Mouse (Mus musculus) midbrain, embryonic 12.5 days (tissue): ENCODE results near the gene Phactr2. TPM values are rescaled to one million over a fixed set of nuclear protein-coding genes. Genes with fewer than 3 reads are reported as not detected.
A peak's percentile ranks its signal among the peaks of the same experiment; 100 is the strongest.
"Not testable (repeated sequence)": the region's sequence is repeated elsewhere in the genome, so short reads cannot be mapped to it uniquely, and the experiment has no call there.

Source experiments
- ATAC-seq: fragments of 200-750 bp; cut with Nextera tagmentation; 2 replicates; pipeline ENCODE4 v1.8.0; 2017; ENCODE audit warnings: low read depth, moderate TSS enrichment, moderate library complexity; ENCODE audit not compliant: low FRiP score
- H3K27ac ChIP-seq: fragments of 300-500 bp; sonication (generic); replicated peaks from 2 replicates; pipeline ENCODE4 v1.5.1; 2016; ENCODE audit warnings: mild to moderate bottlenecking
- H3K27me3 ChIP-seq: fragments of 300-500 bp; sonication (generic); 2 replicates; pipeline ENCODE4 v1.6.1; 2016; ENCODE audit warnings: mild to moderate bottlenecking
- H3K36me3 ChIP-seq: fragments of 300-500 bp; sonication (generic); 2 replicates; pipeline ENCODE4 v1.6.1; 2016
- H3K4me1 ChIP-seq: fragments of 300-500 bp; sonication (generic); 2 replicates; pipeline ENCODE4 v1.6.1; 2016
- H3K4me2 ChIP-seq: fragments of 300-500 bp; sonication (generic); replicated peaks from 2 replicates; pipeline ENCODE4 v1.6.1; 2016; ENCODE audit warnings: mild to moderate bottlenecking, moderate library complexity
- H3K4me3 ChIP-seq: fragments of 300-500 bp; sonication (generic); 2 replicates; pipeline ENCODE4 v1.5.1; 2016; ENCODE audit warnings: mild to moderate bottlenecking
- H3K9ac ChIP-seq: fragments of 300-500 bp; sonication (generic); replicated peaks from 2 replicates; pipeline ENCODE4 v1.6.1; 2016; ENCODE audit warnings: mild to moderate bottlenecking, moderate library complexity
- H3K9me3 ChIP-seq: fragments of 300-500 bp; sonication (generic); 2 replicates; pipeline ENCODE4 v1.6.1; 2016; ENCODE audit warnings: mild to moderate bottlenecking
- WGBS: fragments of 180-500 bp; shearing (Covaris S2); methylation state at CpG from one replicate; pipeline ENCODE4 v1.1.7; 2016; 5-methylcytosine and 5-hydroxymethylcytosine counted together
- polyA plus RNA-seq: library from polyadenylated mRNA; unstranded; fragments of >200 nt; fragmentation: Nextera tagmentation; extraction: Ambion mirVana; gene quantifications from 2 replicates; pipeline ENCODE4 v1.2.1, GENCODE M21; 2016

The Phactr2 gene
- polyA plus RNA-seq, 1 experiment from 2014 or later, result 11.7 TPM

GRCm38 (mm10) chr10:13475121-13475520 lies 909 bp upstream of the Phactr2 start:
- Histone ChIP-seq H3K4me2 (0 out of 2 replicates have a peak overlapping the region, but pooled peaks have one; percentile 89), H3K9ac (no peak overlapping the region), H3K27me3 (peaks cover 55% of the 10 kb centered on the region), H3K4me3 (no peak overlapping the region), H3K4me1 (0 out of 2 replicates have a peak, but pooled peaks cover 5% of the 10 kb centered on the region), H3K27ac (no peak overlapping the region), H3K36me3 (no peaks in the 10 kb centered on the region), H3K9me3 (no peaks in the 10 kb centered on the region)
- ATAC-seq, result no peak
- 42% methylated on average over 7 of the region's 7 CpGs for WGBS

- 7% methylated on average over 10 of the region's 10 CpGs for WGBS
- Histone ChIP-seq H3K9me3 (no peaks in the 10 kb centered on the region), H3K36me3 (no peaks in the 10 kb centered on the region), H3K27me3 (peaks cover 55% of the 10 kb centered on the region), H3K4me3 (peak overlapping the region; percentile 66), H3K4me1 (0 out of 2 replicates have a peak, but pooled peaks cover 5% of the 10 kb centered on the region), H3K27ac (no peak overlapping the region), H3K9ac (peak overlapping the region; percentile 69), H3K4me2 (peak overlapping the region; percentile 89)
- ATAC-seq, result no peak
Observed at GRCm38 (mm10) chr10:13474568-13474955, 350 bp upstream of the Phactr2 start.

GRCm38 (mm10) chr10:13473287-13473832 lies 852 bp downstream of the Phactr2 start:
- peak overlapping the region; percentile 66 for H3K4me3 ChIP-seq
- no peaks in the 10 kb centered on the region for H3K36me3 ChIP-seq
- H3K9ac ChIP-seq, result peak overlapping the region; percentile 69
- 0 out of 2 replicates have a peak, but pooled peaks cover 5% of the 10 kb centered on the region for H3K4me1 ChIP-seq
- WGBS, result 16% methylated on average over 17 of the region's 17 CpGs
- no peaks in the 10 kb centered on the region for H3K9me3 ChIP-seq
- H3K4me2 ChIP-seq, result peak overlapping the region; percentile 89
- peaks cover 55% of the 10 kb centered on the region for H3K27me3 ChIP-seq
- no peak overlapping the region for H3K27ac ChIP-seq
- ATAC-seq, result no peak

- no peak overlapping the region for H3K4me3 ChIP-seq
- H3K36me3 ChIP-seq, result no peaks in the 10 kb centered on the region
- WGBS, result 89% methylated on average over 3 of the region's 3 CpGs
Observed at GRCm38 (mm10) chr10:13470236-13470635, 4.0 kb downstream of the Phactr2 start.

GRCm38 (mm10) chr10:13468025-13468529 lies 6.1 kb downstream of the Phactr2 start:
- not testable (repeated sequence) for H3K36me3 ChIP-seq, H3K4me3 ChIP-seq, ATAC-seq, H3K9me3 ChIP-seq, H3K27ac ChIP-seq, H3K4me2 ChIP-seq, H3K4me1 ChIP-seq, H3K9ac ChIP-seq
- WGBS, result 88% methylated on average over 6 of the region's 6 CpGs
- H3K27me3 ChIP-seq, result peaks cover 20% of the 10 kb centered on the region

More at GRCm38 (mm10) chr10:13470236-13470635, 4.0 kb downstream of the Phactr2 start:
- Histone ChIP-seq H3K9me3 (no peaks in the 10 kb centered on the region), H3K27me3 (peaks cover 41% of the 10 kb centered on the region), H3K4me1 (0 out of 2 replicates have a peak, but pooled peaks cover 5% of the 10 kb centered on the region), H3K4me2 (no peak overlapping the region), H3K27ac (no peak overlapping the region), H3K9ac (no peak overlapping the region)
- ATAC-seq, result no peak

- no peak overlapping the region for H3K27ac ChIP-seq
- H3K4me1 ChIP-seq, result no peaks in the 10 kb centered on the region
- H3K4me2 ChIP-seq, result no peak overlapping the region
- H3K36me3 ChIP-seq, result no peaks in the 10 kb centered on the region
- no peaks in the 10 kb centered on the region for H3K9me3 ChIP-seq
- WGBS, result 62% methylated on average over 5 of the region's 5 CpGs
- H3K4me3 ChIP-seq, result no peak overlapping the region
- ATAC-seq, result no peak
- peaks cover 8% of the 10 kb centered on the region for H3K27me3 ChIP-seq
- H3K9ac ChIP-seq, result no peak overlapping the region
Observed at GRCm38 (mm10) chr10:13466925-13467324, 7.3 kb downstream of the Phactr2 start.

GRCm38 (mm10) chr10:13464295-13464694 lies 9.9 kb downstream of the Phactr2 start:
- H3K27ac ChIP-seq, ATAC-seq, H3K4me1 ChIP-seq, H3K4me3 ChIP-seq, H3K27me3 ChIP-seq, H3K36me3 ChIP-seq, H3K9me3 ChIP-seq, H3K9ac ChIP-seq, H3K4me2 ChIP-seq: not testable (repeated sequence)
- 89% methylated on average over 3 of the region's 3 CpGs for WGBS

- ATAC-seq, result no peak
- H3K27me3 ChIP-seq, result no peaks in the 10 kb centered on the region
Observed at GRCm38 (mm10) chr10:13453200-13453990, 20.8 kb downstream of the Phactr2 start.

GRCm38 (mm10) chr10:13451640-13452039 lies 22.6 kb downstream of the Phactr2 start:
- no peak overlapping the region for H3K4me3 ChIP-seq
- ATAC-seq, result peak; percentile 44; the same call in 1 of the 2 replicates
- H3K9me3 ChIP-seq, result no peaks in the 10 kb centered on the region
- H3K4me1 ChIP-seq, result no peaks in the 10 kb centered on the region; the same call in 1 of the 2 replicates
- no peak overlapping the region for H3K27ac ChIP-seq
- WGBS, result 81% methylated on average over 6 of the region's 6 CpGs
- H3K27me3 ChIP-seq, result no peaks in the 10 kb centered on the region
- H3K36me3 ChIP-seq, result no peaks in the 10 kb centered on the region
- no peak overlapping the region for H3K4me2 ChIP-seq
- no peak overlapping the region for H3K9ac ChIP-seq

More at GRCm38 (mm10) chr10:13453200-13453990, 20.8 kb downstream of the Phactr2 start:
- Histone ChIP-seq H3K36me3 (no peaks in the 10 kb centered on the region), H3K9ac (no peak overlapping the region), H3K4me2 (no peak overlapping the region), H3K27ac (no peak overlapping the region), H3K4me3 (no peak overlapping the region), H3K9me3 (no peaks in the 10 kb centered on the region), H3K4me1 (no peaks in the 10 kb centered on the region)
- 87% methylated on average over 13 of the region's 13 CpGs for WGBS

GRCm38 (mm10) chr10:13448283-13449045 lies 25.7 kb downstream of the Phactr2 start:
- ATAC-seq, result no peak
- no peak overlapping the region for H3K4me3 ChIP-seq
- 76% methylated on average over 7 of the region's 7 CpGs for WGBS

GRCm38 (mm10) chr10:13446791-13447249 lies 27.4 kb downstream of the Phactr2 start:
- WGBS, result 81% methylated on average over 3 of the region's 3 CpGs
- no peak overlapping the region for H3K4me2 ChIP-seq
- no peaks in the 10 kb centered on the region for H3K27me3 ChIP-seq
- no peak for ATAC-seq
- no peak overlapping the region for H3K27ac ChIP-seq
- H3K9ac ChIP-seq, result no peak overlapping the region
- H3K36me3 ChIP-seq, result no peaks in the 10 kb centered on the region
- no peaks in the 10 kb centered on the region for H3K9me3 ChIP-seq
- no peak overlapping the region for H3K4me3 ChIP-seq
- H3K4me1 ChIP-seq, result no peaks in the 10 kb centered on the region; the same call in 1 of the 2 replicates

More at GRCm38 (mm10) chr10:13448283-13449045, 25.7 kb downstream of the Phactr2 start:
- Histone ChIP-seq H3K27ac (no peak overlapping the region), H3K4me1 (no peaks in the 10 kb centered on the region; the same call in 1 of the 2 replicates), H3K27me3 (no peaks in the 10 kb centered on the region), H3K4me2 (no peak overlapping the region), H3K9me3 (no peaks in the 10 kb centered on the region), H3K36me3 (no peaks in the 10 kb centered on the region), H3K9ac (no peak overlapping the region)
